Mouse (Mus musculus) right cerebral cortex, postnatal 36 days (tissue): ENCODE measurements around the gene Zkscan3.

ENCODE experiments used
- DNase-seq, 2 experiments: peaks; one replicate each; pipeline ENCODE4 v3.0.0; 2022; ENCODE audit warnings: low spot score in 2 of 2, mixed read lengths in 1 of 2

The Zkscan3 gene

DNA sequence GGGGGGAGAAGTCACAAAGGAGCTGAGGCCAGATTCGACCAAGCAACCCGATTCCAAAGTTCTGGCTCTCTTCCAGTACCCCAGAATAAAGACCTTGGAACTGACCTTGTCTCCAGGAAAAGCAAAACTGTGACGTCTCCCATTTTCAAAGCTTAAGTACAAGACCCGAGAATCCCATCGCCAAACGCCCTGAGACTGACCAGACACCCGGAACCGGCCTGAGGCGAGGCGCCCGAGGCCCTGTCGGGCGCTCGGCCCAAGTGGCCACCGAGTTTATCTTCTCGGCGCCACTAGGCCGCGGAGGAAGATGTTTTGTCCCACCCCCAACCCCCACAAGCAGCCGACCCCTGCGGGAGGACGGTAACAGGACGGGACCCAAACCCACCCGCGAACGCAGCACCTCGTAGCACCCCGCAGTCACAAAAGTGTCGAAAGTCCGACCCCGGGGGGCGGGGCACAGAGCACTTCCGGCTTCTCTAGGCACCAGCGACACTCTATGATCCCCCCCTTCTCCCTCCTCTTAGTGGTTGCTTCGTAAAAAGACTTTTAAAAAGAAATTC lies at the start of gene Zkscan3:
TSS of gene Zkscan3 (minus strand) at position 469 of the 560 bp plus-strand sequence.
- peak; percentile 70 to 71 for DNase-seq

DNA sequence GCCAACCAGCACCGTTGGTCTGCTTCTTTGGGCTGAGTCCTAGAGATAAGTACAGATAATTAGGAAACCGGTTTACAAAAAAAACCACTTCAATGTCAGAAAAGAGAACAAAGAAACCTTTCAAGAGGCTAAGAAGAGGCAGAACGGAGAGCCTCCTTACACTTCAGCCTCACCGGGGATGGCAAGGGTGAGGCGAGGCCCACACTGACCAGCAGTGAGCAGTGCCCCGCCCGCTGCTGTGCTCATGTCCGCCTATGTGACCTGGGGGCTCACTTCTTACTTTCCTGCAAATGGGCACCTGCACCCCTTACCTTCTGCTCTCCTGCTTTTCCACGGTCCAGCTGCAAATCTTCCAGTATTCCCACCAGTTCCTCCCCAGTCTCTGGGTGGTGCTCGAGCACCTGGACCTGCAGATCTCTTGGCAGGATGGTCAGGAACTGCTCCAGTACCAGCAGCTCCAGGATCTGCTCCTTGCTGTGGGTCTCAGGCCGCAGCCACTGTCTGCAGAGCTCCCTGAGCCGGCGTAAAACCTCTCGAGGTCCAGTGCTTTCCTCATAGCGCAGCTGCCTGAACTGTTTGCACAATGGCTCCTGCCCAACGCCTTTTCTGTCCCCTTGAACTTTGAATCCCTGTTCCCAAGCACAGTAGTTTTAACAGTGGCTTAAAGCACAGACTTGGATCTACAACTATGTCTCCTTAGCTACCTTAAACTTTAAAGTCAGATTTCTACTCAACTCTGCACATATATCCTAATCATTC lies 45.5 kb upstream of the Zkscan3 start:
- DNase-seq: no peak

DNA sequence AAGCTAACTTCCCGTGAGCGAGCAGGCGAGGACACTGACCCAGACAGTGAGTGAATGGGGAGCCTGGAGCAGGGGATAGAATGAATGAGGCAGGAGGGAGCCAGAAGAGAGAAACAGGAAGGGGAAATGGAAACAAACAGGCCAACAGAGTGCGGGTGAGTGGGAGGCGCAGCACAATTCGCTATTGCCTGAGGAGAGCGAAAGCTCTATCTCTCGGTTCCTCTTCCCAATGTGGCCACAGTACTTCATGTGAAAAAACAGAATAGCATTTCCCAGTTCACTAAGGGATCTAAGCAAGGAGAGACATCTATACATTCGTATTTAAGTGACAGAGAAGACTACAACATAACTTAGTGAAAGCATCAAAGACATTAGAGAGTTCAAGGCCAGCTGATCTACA lies 44.2 kb upstream of the Zkscan3 start:
- DNase-seq: no peak

DNA sequence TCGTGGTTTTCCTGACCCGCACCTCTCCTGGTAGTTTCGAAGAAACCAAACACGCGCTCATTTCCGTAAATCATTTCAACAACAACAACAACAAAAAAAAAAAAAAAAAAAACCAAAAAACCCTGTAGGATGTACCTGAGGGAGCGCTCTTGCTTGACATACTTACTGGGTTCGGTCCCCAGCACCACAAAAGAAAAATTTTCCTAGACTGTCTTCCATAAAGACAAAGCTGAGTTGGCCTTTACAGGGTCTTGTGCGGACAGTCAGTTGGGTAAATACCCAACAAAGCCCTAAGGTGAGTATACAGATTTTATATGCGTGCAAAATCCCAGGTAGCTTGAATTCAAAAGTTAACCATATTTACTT lies 38.6 kb upstream of the Zkscan3 start:
- DNase-seq: no peak

DNA sequence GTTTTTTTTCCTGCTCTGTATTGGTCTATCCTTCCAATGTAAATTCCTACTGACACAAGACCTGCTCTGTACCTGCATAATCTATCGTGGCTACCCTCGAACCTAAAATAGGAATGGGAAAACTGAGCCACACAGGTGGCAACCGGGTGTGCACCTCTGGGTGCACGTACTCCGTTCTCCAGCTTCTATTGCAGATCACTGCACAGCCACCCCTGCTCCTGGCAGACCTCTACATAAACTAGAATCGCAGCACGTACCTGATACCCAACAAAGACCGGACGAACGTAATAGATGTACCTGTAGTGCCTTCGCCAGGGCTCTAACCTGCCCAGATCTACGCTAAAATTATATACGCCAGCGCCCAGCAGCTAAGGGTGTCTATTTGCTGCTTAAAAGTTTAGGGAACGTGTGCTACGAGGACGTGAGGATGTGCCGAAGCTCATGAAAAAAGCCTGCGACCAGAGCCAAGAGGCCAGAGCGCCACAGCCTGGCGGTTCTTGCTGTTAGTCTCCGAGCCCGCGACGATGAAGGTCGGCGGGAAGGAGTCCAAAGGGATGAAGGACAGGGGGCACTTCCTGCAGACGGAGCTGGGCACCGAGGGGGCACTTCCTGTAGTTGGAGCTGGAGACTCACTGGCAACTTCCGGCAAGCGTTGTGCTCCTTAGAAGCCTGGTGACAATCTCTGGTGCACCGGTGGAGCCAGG lies 38.1 kb upstream of the Zkscan3 start, which contains the start of gene Pgbd1:
TSS of gene Pgbd1 (minus strand) at position 556 of the 704 bp plus-strand sequence.
- DNase-seq: peak; percentile 56 to 68

DNA sequence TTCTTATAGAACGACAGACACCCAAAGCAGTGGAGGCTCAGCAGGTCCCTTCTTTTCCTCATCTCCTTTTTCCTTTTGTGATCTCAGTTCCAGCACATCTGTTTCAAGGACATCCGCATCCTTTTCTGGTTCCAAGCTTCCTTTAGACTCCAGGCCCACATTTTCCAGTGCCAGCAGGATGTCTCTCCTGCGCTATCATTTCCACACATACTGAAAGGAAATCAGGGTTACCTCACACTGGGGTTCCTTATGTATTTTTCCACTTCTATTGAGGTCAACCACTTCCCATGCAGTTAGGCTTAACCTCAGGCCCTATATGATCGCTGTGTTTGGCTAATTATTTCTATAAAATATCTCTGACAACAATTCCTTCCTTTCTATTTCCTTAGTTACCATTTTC lies 32.9 kb upstream of the Zkscan3 start:
- no peak for DNase-seq

DNA sequence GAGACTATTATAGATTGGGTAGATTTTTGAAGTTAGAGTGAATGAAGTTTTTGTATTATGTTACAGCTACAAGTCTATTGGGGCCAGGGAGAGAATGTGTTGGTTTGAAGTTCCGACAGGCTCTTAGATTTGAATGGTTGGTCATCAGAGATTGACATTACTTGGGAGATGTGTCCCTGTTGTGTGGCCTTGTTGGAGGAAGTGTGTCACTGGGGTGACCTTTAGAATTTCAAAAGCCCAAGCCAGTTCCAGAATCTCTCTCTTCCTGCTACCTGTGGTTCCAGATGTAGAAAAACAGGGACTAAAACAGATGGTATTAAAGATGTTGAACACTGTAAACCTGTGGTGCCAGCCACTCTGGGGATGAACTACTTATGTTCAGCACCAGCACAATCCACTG lies 25.1 kb upstream of the Zkscan3 start:
- no peak for DNase-seq

DNA sequence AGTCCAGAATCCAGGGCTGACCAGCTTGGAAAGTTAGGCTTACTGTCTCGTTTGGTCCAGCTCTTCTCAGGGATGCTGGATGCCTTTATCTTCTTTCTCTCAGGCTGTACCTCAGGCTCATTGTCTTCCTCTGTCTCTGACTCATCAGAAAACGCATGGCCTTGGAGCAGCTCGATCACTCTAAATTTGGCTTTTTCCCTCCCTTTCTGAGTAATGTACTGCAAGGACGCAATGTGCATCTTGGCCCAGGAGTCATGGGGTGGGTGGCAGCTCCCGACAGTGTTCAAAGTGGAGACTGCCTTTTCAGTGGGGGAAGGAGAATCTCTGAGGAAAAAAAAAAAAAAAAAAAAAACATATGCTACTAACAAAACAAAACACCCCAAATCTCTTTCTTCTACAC lies 20.7 kb upstream of the Zkscan3 start:
- DNase-seq: no peak

DNA sequence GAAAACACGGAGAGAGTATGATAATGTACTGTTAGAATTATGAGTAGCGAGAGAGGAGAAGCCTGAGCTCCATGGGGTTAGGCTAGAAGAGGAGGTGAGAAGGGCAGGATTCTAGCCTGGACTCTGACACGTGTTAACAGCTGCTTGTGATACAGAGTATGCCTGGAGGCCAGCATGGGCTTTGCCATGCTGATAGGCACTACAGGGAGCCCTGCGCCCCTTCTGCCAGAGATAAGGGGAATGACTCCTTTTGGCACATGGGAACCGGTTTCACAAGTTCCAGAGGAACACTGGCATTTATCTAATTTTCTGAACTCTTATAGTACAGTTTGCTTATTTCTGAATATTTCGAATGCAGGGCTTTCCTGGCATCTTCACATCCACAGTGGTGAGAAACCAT lies 16.3 kb upstream of the Zkscan3 start:
- no peak for DNase-seq

DNA sequence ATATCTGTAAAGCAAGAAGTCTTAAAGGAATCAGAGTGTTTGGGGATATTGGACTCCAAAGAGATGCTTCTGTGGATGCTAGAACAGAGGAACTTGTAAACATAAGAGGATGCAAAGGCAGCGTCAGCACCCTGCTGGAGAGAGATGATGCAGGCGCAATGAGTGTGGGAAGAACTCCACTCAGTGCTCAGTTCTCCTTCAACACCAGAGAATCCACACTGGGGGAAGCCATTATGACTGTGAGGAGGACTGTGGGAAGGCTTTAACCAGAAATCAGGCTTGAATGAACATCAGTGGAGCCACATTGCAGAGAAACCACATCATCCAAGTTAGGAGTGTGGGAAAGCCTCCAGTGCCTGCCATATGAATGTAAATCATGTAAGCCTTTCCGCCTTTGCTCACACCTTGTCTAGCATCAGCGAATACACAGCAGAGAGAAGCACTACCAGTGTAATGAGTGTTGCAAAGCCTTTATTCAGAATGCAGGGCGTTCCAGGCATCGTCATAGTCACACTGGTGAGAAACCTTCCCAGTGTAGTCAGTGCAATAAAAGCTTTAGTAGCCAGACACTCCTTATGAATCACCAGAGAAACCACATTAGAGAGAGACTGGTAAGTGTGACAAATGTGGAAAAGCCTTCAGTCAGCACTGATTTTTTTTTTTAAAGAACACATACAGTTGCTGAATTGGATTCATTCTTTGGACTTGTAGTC lies 14.9 kb upstream of the Zkscan3 start:
- peak in 1 of 2 experiments; percentile 27 for DNase-seq

DNA sequence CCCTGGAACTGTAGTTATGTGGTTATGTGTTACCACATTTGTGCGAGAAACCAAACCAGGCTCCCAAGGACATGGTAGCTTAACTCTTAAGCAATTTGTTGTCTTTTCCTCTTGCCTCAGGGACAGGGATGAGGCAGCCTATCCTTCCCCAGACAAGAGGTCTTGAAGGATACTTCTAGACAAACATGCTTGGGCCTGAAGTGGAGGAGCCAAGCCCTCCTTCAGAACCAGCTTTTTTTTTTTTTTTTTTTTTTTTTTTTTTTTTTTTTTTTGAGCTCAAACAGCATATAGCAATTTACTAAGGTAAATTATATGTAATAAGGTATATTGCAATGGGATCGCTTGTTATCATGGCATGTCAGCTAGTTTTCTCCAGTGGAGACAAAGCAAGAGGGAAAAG lies 13.2 kb upstream of the Zkscan3 start:
- DNase-seq: no peak

DNA sequence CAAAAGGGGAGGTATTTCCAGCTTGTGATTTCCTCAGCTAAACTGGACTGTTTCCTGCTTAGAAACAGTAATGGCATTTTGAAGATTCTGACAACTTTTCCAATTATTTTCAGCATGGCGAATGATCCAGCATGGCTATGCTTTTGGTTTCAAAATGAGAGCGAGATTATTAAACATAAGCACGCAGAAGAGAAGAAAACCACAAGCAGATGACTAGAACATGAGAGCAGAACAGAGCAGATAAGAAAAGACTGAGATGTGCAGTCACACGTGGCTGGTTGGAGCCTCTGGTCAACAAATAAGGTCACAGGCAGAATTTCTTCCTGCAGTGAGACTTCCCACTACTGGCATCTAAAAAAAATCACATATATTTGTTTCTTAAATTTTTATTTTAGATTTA lies 12.7 kb upstream of the Zkscan3 start:
- no peak for DNase-seq

DNA sequence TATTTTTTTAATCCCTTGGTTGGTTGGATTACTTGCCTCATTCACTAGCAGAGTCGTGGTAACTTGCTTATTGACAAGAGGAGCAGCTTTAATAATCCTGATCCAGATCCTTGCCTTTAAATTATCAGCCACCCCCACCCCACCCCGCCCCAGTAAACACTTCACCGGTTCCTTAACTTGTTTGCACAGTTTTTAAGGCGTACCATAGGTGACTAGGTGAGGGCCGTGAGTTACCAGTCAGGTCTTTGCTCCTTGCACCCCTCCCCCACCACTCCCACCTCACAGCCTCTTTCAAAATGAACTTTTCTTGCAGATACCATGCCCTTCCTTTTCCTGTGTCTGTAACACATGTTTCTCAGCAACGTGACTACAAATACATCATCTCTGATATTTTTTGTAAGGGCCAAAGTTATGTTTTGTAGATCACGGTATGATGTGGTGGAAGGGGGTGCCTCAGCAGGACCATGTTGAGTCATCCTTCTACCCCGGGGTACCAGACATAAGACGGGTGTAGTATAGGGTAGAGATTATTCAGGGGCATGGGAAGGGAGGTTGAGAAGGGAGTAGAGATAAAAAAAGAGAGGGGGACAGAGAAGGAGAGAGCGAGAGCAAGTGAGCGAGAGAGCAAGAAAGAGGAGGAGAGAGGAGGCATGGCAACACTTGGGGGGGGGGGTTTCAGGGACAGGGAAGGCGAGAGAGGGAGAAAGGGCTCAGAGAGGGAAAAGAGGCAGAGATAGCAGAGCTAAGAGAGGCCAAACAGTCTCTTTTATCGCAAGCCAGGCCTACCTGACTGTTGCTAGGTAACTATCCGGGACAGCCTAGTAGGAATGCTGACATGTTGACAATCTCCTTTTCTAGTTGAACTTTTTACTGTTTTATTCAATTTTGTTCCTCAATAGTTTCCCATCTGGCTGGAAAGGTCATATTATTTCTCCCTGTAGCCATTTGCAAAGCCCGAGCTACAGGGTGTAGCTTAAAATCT lies 12.0 kb upstream of the Zkscan3 start:
- DNase-seq: no peak

DNA sequence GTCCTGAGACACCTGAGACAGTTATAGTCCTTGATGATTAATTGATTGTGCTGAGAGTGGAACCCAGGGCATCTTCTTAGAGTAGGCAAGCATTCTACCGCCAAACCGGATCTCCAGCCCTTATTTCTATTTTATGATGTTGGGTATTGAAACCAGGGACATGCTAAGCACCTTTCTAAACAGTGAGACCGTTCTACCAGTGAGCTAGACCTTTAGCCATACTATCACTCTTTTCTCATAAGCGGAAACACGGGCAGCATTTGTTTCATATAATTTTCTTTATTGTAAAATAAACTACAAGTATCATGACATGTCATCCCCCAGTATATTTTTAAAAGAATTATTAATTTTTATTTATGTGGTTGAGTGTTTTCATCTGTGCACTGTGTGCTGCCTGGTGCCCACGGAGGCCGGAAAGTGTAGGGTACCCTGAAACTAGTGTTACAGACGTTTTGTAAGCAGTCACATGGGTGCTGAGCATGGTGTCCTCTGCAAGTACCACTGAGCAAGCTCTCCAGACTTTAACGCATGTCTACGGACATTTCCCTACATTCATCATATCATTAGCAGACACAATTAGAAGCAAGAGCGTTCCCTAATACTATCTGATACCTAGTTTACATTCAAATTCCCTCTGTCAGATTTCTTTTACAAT lies 6.4 kb upstream of the Zkscan3 start:
- no peak for DNase-seq

DNA sequence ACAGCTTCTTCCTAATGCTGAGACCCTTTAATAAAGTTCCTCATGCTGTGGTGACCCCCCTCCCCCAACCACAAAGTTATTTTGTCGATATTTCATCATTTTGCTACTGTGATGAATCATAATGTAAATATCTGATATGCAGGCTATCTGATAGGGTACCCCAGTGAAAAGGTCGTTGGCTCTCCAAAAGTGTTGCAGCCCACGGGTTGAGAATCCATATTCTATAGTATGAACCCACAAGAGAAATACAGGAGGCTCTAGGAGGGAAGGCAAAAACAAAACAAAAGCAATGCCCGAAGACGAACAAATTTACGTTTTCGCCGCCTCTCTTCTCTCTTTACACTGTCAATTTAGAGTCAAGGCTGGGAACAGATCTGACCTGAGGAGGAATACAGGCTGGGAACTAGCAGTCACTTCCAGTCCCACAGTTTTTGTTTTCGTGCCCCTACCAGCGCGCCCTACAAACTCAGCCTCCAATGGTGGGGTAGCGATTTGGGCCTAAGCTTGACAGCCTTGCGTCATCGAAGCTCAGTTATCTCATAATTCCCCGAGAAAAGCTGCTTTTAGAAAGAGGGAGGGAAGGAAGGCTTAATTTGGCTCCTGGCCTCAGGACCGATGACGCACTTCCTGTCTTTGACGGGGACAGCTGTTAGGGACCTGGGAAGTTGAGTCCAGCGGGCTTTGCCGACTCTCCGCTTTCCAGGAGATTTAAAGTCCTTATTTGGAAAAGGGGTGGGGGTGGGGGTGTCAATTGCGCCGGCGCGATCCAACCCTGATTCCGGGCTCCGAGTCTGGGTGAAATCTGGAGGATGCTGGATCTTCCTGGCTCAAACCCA lies 5.6 kb upstream of the Zkscan3 start:
- peak; percentile 88 to 92 for DNase-seq

DNA sequence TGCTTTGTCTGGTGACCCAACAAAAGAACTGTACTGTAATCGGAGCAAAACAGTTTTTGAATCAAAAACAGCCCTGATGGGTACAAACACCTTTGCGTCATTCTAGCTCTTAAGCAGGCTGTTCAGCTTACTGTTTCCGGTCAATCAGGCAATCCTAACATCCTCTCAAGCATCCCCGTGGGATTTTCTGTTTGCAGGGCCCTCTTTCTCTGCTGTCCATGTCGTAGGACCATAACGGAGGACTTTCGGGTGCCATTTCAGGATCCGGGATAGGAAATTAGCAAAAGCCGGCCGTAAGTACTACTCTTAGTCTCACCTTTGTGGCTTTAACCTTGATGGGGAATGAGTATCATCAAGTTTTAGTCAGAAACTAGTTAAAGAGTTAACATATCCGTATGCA lies 4.8 kb upstream of the Zkscan3 start:
- DNase-seq: no peak

DNA sequence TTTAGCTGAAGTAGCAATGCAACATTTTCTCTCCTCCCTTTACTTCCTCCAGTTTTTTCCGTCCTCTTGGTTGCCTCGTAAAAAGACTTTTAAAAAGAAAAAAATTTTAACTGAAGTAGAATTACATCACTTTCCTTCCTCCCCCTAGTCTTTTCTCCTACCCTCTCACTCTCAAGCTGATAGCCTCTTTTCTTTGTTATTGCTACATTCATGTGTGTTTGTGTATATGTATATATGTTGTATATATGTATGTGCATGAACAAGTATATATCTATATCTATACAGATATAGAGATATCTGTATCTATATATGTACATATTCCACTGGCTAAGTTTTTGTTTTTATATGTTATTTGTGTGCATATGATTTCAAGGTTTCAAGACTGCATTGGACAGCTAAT lies 293 bp upstream of the Zkscan3 start:
- no peak for DNase-seq

DNA sequence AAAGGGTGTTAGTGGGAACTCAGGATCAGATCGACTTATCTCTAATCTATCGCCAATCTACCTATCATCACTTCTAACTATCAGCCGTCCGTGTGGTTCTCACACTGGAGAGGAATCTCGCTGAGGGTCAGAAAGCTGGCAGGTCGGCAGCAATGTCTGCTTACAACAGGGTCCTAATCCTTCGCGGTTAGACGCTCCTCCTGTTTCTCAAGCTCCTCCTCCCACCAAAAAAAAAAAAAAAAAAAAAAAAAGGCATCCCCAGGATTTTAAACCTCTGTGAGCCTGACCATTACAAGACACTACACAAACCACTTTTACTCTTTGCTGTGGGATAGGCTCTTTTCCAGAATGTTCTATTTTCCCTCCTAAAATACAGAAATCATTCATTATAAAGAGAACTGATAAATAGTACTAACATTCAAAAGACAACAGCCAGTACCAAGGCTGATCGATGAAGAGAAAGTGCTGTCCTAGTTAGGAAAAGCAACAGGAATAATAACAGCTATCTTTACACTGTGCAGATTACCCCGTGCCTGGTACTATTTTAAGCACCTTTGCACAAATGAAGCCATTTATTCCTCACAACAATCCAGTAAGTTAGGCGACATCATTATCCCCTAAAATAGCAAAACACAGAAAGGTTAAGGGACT lies 794 bp downstream of the Zkscan3 start:
- DNase-seq: no peak

DNA sequence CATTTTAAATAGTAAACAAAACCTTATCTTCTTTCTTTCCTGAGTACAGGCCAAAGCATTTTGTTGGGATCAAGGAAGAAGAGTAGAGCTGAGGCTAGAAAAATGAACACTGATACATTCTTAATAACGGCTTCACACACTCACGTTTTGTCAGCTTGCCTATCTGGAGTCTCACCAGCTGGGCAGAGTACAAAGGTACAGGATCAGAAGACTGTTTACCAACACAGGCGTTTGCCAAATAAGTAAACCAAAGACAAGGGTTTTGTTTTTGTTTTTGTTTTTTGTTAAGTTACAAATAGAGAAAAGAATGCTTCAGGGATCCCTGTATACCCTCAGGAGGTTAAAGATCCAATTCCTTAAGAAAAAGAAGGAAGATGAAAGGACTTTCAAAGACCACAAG lies 1.4 kb downstream of the Zkscan3 start:
- no peak for DNase-seq
